ENCODE assay signal across 1 mouse cellular context in genomic region chr3:32736244-32737171, GRCm38 (mm10).
A peak's percentile ranks its signal among the peaks of the same experiment; 100 is the strongest.
TF ChIP-seq lines count a peak whose summit lies in the region.

Gene Ndufb5 (plus strand): TSS chr3:32736990.

TF ChIP-seq in MEL, 35 proteins besides CTCF, POLR2A, EP300 and RAD21 (continued from another document):
- TF ChIP-seq MYB (IDR thresholded peaks at IDR 0.05; ENCODE audit: low read depth, low read length) (0 out of 2 replicates have a peak, but pooled peaks have one; percentile 43), NRF1 (IDR thresholded peaks at IDR 0.05; ENCODE audit: insufficient read depth, low read depth, low read length, poor library complexity, severe bottlenecking) (peak; percentile 55; the same call in 1 of the 2 replicates), MAZ (IDR thresholded peaks at IDR 0.05; ENCODE audit: low read depth, low read length) (peak; percentile 97)
